ENCODE assay signal across 8 mouse cellular contexts in genomic region chr4:141723673-141724068, GRCm38 (mm10). TPM values are rescaled to one million over a fixed set of nuclear protein-coding genes. Genes with fewer than 3 reads are reported as not detected.
DNase-seq lines count a peak whose midpoint lies in the region; ATAC-seq and TF ChIP-seq lines count a peak whose summit lies in the region.

No protein-coding gene starts in this region.

- no peaks in the 10 kb centered on the region for H3K27me3 ChIP-seq in liver, adult 2 months (ENCODE audit: control insufficient read depth, insufficient read depth, low read length)
- H3K27me3 ChIP-seq in hindbrain, embryonic 12.5 days: no peaks in the 10 kb centered on the region
- H3K27me3 ChIP-seq in midbrain, embryonic 13.5 days: no peaks in the 10 kb centered on the region

- H3K9me3 ChIP-seq in hindbrain, embryonic 12.5 days (replicated peaks): no peaks in the 10 kb centered on the region
- H3K9me3 ChIP-seq in midbrain, embryonic 13.5 days: no peaks in the 10 kb centered on the region

- H3K27ac ChIP-seq in liver, adult 2 months (replicated peaks; ENCODE audit: insufficient read depth, low read depth, low read length): peak overlapping the region; percentile 42
- no peak overlapping the region for H3K27ac ChIP-seq in cortical plate, adult 2 months (ENCODE audit: insufficient read depth, low read length)
- H3K27ac ChIP-seq in hindbrain, embryonic 12.5 days: peak overlapping the region; percentile 91
- H3K27ac ChIP-seq in midbrain, embryonic 13.5 days: peak overlapping the region; percentile 93

- DNase-seq in liver, adult 2 months (ENCODE audit: extremely low read depth, low read depth, low spot score): no peak
- DNase-seq in liver: no peak
- DNase-seq in gastrocnemius, postnatal 10 days: no peak
- no peak for DNase-seq in gastrocnemius, postnatal 36 days
- no peak for DNase-seq in adrenal gland, postnatal 4 days (ENCODE audit: low spot score in 2 of 2)

- intact Hi-C loops in gastrocnemius, postnatal 36 days (cut with DNase I): loop anchor here (5.0 kb wide), 1 partner anchor 69 kb away; the partner anchor contains the start of genes Casp9 and Dnajc16

- H3K4me1 ChIP-seq in liver, adult 2 months (ENCODE audit: control insufficient read depth, insufficient read depth, low read length): peaks cover 39% of the 10 kb centered on the region
- H3K4me1 ChIP-seq in cortical plate, adult 2 months (ENCODE audit: control insufficient read depth, insufficient read depth, low read length): peaks cover 8% of the 10 kb centered on the region; the same call in 1 of the 2 replicates
- peaks cover 18% of the 10 kb centered on the region for H3K4me1 ChIP-seq in hindbrain, embryonic 12.5 days
- peaks cover 33% of the 10 kb centered on the region for H3K4me1 ChIP-seq in midbrain, embryonic 13.5 days (replicated peaks)

- peak overlapping the region; percentile 93 for H3K4me2 ChIP-seq in hindbrain, embryonic 12.5 days (replicated peaks)
- peak overlapping the region; percentile 97 for H3K4me2 ChIP-seq in midbrain, embryonic 13.5 days (replicated peaks)

- TF ChIP-seq CTCF in liver, adult 2 months (IDR thresholded peaks at IDR 0.05; ENCODE audit: low read depth, low read length): no peak
- no peak for TF ChIP-seq CTCF in cortical plate, adult 2 months (IDR thresholded peaks at IDR 0.05; ENCODE audit: extremely low read depth, insufficient read depth, low read length)

- WGBS in liver, adult 2 months: 6% methylated on average over 13 of the region's 13 CpGs
- 10% methylated on average over 13 of the region's 13 CpGs for WGBS in hindbrain, embryonic 12.5 days
- 8% methylated on average over 13 of the region's 13 CpGs for WGBS in midbrain, embryonic 13.5 days

- TF ChIP-seq POLR2A in liver, adult 2 months (IDR thresholded peaks at IDR 0.05; ENCODE audit: extremely low read depth, insufficient read depth, low read length): no peak
- no peak for TF ChIP-seq POLR2A in cortical plate, adult 2 months (IDR thresholded peaks at IDR 0.05; ENCODE audit: extremely low read depth, insufficient read depth, low read length)

- peaks cover 15% of the 10 kb centered on the region for H3K36me3 ChIP-seq in liver, adult 2 months (ENCODE audit: control insufficient read depth, insufficient read depth, low read length)
- H3K36me3 ChIP-seq in hindbrain, embryonic 12.5 days: peaks cover 5% of the 10 kb centered on the region; the same call in 1 of the 2 replicates
- peaks cover 8% of the 10 kb centered on the region; the same call in 1 of the 2 replicates for H3K36me3 ChIP-seq in midbrain, embryonic 13.5 days

- H3K9ac ChIP-seq in liver, adult 2 months (ENCODE audit: low read depth, low read length): peak overlapping the region; percentile 56
- peak overlapping the region; percentile 98 for H3K9ac ChIP-seq in hindbrain, embryonic 12.5 days
- peak overlapping the region; percentile 98 for H3K9ac ChIP-seq in midbrain, embryonic 13.5 days (replicated peaks)

- peak; percentile 80 for ATAC-seq in hindbrain, embryonic 12.5 days (ENCODE audit: low FRiP score)
- ATAC-seq in midbrain, embryonic 13.5 days: peak; percentile 71

- H3K4me3 ChIP-seq in liver, adult 2 months (ENCODE audit: insufficient read depth, low read depth, low read length): peak overlapping the region; percentile 96
- peak overlapping the region; percentile 59 for H3K4me3 ChIP-seq in cortical plate, adult 2 months (ENCODE audit: insufficient read depth, low read length)
- H3K4me3 ChIP-seq in hindbrain, embryonic 12.5 days: peak overlapping the region; percentile 99
- peak overlapping the region; percentile 99 for H3K4me3 ChIP-seq in midbrain, embryonic 13.5 days (replicated peaks)

- peaks cover 35% of the 10 kb centered on the region for H3K79me2 ChIP-seq in liver, adult 2 months (ENCODE audit: control insufficient read depth, insufficient read depth, low read length)

RNA-seq across cellular contexts. Expression of gene Ddi2, which starts 0.5 kb away (rescaled TPM):
- 59.2 and 64.0 TPM in 2 replicates for total RNA-seq in liver, adult 2 months (2014; rRNA removed)
- polyA plus RNA-seq in liver, adult 2 months (2012; rRNA removed): 51.2 and 55.7 TPM in 2 replicates
- polyA plus RNA-seq in cortical plate, adult 2 months (2012; rRNA removed): 20.7 and 21.1 TPM in 2 replicates
- polyA plus RNA-seq in hindbrain, embryonic 12.5 days (2016; fragmentation: Nextera tagmentation; extraction: Ambion mirVana): 28.1 and 28.7 TPM in 2 replicates
- polyA plus RNA-seq in midbrain, embryonic 13.5 days (2015; fragmentation: Nextera tagmentation; extraction: Ambion mirVana): 15.7 and 16.6 TPM in 2 replicates
- 10 to 100 TPM; 41.8 to 44.7 TPM for total RNA-seq in gastrocnemius, postnatal 10 days (2021)
- total RNA-seq in gastrocnemius, postnatal 36 days (2021): 10 to 100 TPM; 38.7 to 50.5 TPM
- total RNA-seq in adrenal gland, postnatal 4 days (2021): 10 to 100 TPM; 51.8 to 56.0 TPM

RNA-seq across cellular contexts. Expression of gene Agmat, which starts 22.8 kb away (rescaled TPM):
- 164 and 180 TPM in 2 replicates for total RNA-seq in liver, adult 2 months (2014; rRNA removed)
- polyA plus RNA-seq in liver, adult 2 months (2012; rRNA removed): 453 and 487 TPM in 2 replicates
- 2.2 and 2.4 TPM in 2 replicates for polyA plus RNA-seq in cortical plate, adult 2 months (2012; rRNA removed)
- polyA plus RNA-seq in hindbrain, embryonic 12.5 days (2016; fragmentation: Nextera tagmentation; extraction: Ambion mirVana): not detected in 2 replicates
- polyA plus RNA-seq in midbrain, embryonic 13.5 days (2015; fragmentation: Nextera tagmentation; extraction: Ambion mirVana): not detected in 2 replicates
- 1 to 10 TPM in 1 of 2 experiments, under 1 TPM in 1; 0.78 to 1.2 TPM for total RNA-seq in gastrocnemius, postnatal 10 days (2021)
- under 1 TPM in 1 of 2 experiments, not detected in 1; 0.23 TPM for total RNA-seq in gastrocnemius, postnatal 36 days (2021)
- 10 to 100 TPM in 1 of 2 experiments, 1 to 10 TPM in 1; 4.9 to 13.6 TPM for total RNA-seq in adrenal gland, postnatal 4 days (2021)

RNA-seq across cellular contexts. Expression of gene Rsc1a1, which starts 38.3 kb away (rescaled TPM):
- 16.3 and 30.3 TPM in 2 replicates for total RNA-seq in liver, adult 2 months (2014; rRNA removed)
- polyA plus RNA-seq in liver, adult 2 months (2012; rRNA removed): 52.0 and 70.9 TPM in 2 replicates
- 7.1 and 7.8 TPM in 2 replicates for polyA plus RNA-seq in cortical plate, adult 2 months (2012; rRNA removed)
- polyA plus RNA-seq in hindbrain, embryonic 12.5 days (2016; fragmentation: Nextera tagmentation; extraction: Ambion mirVana): 0.43 TPM in 1 of 2 replicates, not detected in the other
- polyA plus RNA-seq in midbrain, embryonic 13.5 days (2015; fragmentation: Nextera tagmentation; extraction: Ambion mirVana): 0.48 TPM in 1 of 2 replicates, not detected in the other
- 1 to 10 TPM; 2.8 to 5.5 TPM for total RNA-seq in gastrocnemius, postnatal 10 days (2021)
- 1 to 10 TPM; 5.2 to 9.3 TPM for total RNA-seq in gastrocnemius, postnatal 36 days (2021)
- not detected for total RNA-seq in adrenal gland, postnatal 4 days (2021)

RNA-seq across cellular contexts. Expression of gene Plekhm2, which starts 59.0 kb away (rescaled TPM):
- total RNA-seq in liver, adult 2 months (2014; rRNA removed): 2.7 and 5.0 TPM in 2 replicates
- 11.2 and 13.5 TPM in 2 replicates for polyA plus RNA-seq in liver, adult 2 months (2012; rRNA removed)
- 134 and 138 TPM in 2 replicates for polyA plus RNA-seq in cortical plate, adult 2 months (2012; rRNA removed)
- polyA plus RNA-seq in hindbrain, embryonic 12.5 days (2016; fragmentation: Nextera tagmentation; extraction: Ambion mirVana): 6.3 and 7.6 TPM in 2 replicates
- polyA plus RNA-seq in midbrain, embryonic 13.5 days (2015; fragmentation: Nextera tagmentation; extraction: Ambion mirVana): 7.5 and 8.3 TPM in 2 replicates
- total RNA-seq in gastrocnemius, postnatal 10 days (2021): 10 to 100 TPM; 26.8 to 29.3 TPM
- total RNA-seq in gastrocnemius, postnatal 36 days (2021): 10 to 100 TPM; 23.6 to 30.5 TPM
- total RNA-seq in adrenal gland, postnatal 4 days (2021): 10 to 100 TPM; 55.5 to 60.5 TPM

Comparison
In these comparisons a context has a peak if more than half of its experiments do, and no peak if none do; other contexts are left out.
1. RNA of gene Agmat, which starts 22.8 kb away (total RNA-seq): 164 to 180 TPM in liver, adult 2 months; 4.9 to 13.6 TPM in adrenal gland, postnatal 4 days, 0.78 to 1.2 TPM in gastrocnemius, postnatal 10 days and 0.23 TPM in gastrocnemius, postnatal 36 days; every median in the first group is over 10 times any median in the second.
2. Peak in every context shown above with its lines, with median percentiles within 50 percentile points of each other: H3K4me3 ChIP-seq and H3K9ac ChIP-seq.